Mouse (Mus musculus): ENCODE measurements around the gene Slc3a1. TPM values are rescaled to one million over a fixed set of nuclear protein-coding genes. Genes with fewer than 3 reads are reported as not detected.

The Slc3a1 gene
- polyA plus RNA-seq, 1 experiment = 289 TPM

- H3K27me3 ChIP-seq (replicated peaks; ENCODE audit: control insufficient read depth, insufficient read depth, low read length) = no peaks in the 10 kb centered on the region
- H3K4me3 ChIP-seq (ENCODE audit: insufficient read depth, low read depth, low read length) = no peak overlapping the region
- 36% methylated on average over 6 of the region's 6 CpGs for WGBS
- H3K4me1 ChIP-seq (ENCODE audit: control insufficient read depth, insufficient read depth, low read length) = peaks cover 46% of the 10 kb centered on the region
- H3K36me3 ChIP-seq (ENCODE audit: control insufficient read depth, insufficient read depth, low read length) = no peaks in the 10 kb centered on the region; the same call in 1 of the 2 replicates
- peak; percentile 87 for DNase-seq
- TF ChIP-seq CTCF (conservative IDR thresholded peaks at IDR 0.05; ENCODE audit: insufficient read depth, insufficient read length, low read depth, low read length) (no peak), POLR2A (IDR thresholded peaks at IDR 0.05; ENCODE audit: low read depth, low read length) (peak; percentile 11)
- H3K27ac ChIP-seq (ENCODE audit: insufficient read depth, low read depth, low read length) = peak overlapping the region; percentile 99
These were observed 15.2 kb downstream of the Slc3a1 start for GRCm38 (mm10) chr17:85043404-85043816.

- 46% methylated on average over 5 of the region's 5 CpGs for WGBS
- Histone ChIP-seq H3K36me3 (ENCODE audit: control insufficient read depth, insufficient read depth, low read length) (peaks cover 4% of the 10 kb centered on the region; the same call in 1 of the 2 replicates), H3K27me3 (replicated peaks; ENCODE audit: control insufficient read depth, insufficient read depth, low read length) (no peaks in the 10 kb centered on the region), H3K27ac (ENCODE audit: insufficient read depth, low read depth, low read length) (peak overlapping the region; percentile 99), H3K4me3 (ENCODE audit: insufficient read depth, low read depth, low read length) (no peak overlapping the region), H3K4me1 (ENCODE audit: control insufficient read depth, insufficient read depth, low read length) (peaks cover 52% of the 10 kb centered on the region)
- TF ChIP-seq POLR2A (IDR thresholded peaks at IDR 0.05; ENCODE audit: low read depth, low read length) (no peak), CTCF (conservative IDR thresholded peaks at IDR 0.05; ENCODE audit: insufficient read depth, insufficient read length, low read depth, low read length) (no peak)
- DNase-seq = peak; percentile 90
These were observed 16.3 kb downstream of the Slc3a1 start for GRCm38 (mm10) chr17:85044466-85044865.

- TF ChIP-seq POLR2A (IDR thresholded peaks at IDR 0.05; ENCODE audit: low read depth, low read length) = no peak
- TF ChIP-seq CTCF (conservative IDR thresholded peaks at IDR 0.05; ENCODE audit: insufficient read depth, insufficient read length, low read depth, low read length) = peak; percentile 25; the same call in 1 of the 2 replicates
These were observed 17.0 kb downstream of the Slc3a1 start for GRCm38 (mm10) chr17:85045160-85045559.

GRCm38 (mm10) chr17:85048379-85048778, 20.2 kb downstream of the Slc3a1 start:
- TF ChIP-seq CTCF (conservative IDR thresholded peaks at IDR 0.05; ENCODE audit: insufficient read depth, insufficient read length, low read depth, low read length) = no peak
- TF ChIP-seq POLR2A (IDR thresholded peaks at IDR 0.05; ENCODE audit: low read depth, low read length) = no peak
- Histone ChIP-seq H3K4me1 (ENCODE audit: control insufficient read depth, insufficient read depth, low read length) (peaks cover 41% of the 10 kb centered on the region), H3K27ac (ENCODE audit: insufficient read depth, low read depth, low read length) (peak overlapping the region; percentile 61), H3K27me3 (replicated peaks; ENCODE audit: control insufficient read depth, insufficient read depth, low read length) (no peaks in the 10 kb centered on the region), H3K36me3 (ENCODE audit: control insufficient read depth, insufficient read depth, low read length) (peaks cover 7% of the 10 kb centered on the region; the same call in 1 of the 2 replicates), H3K4me3 (ENCODE audit: insufficient read depth, low read depth, low read length) (no peak overlapping the region)
- DNase-seq = peak; percentile 79
- WGBS = 68% methylated on average over 5 of the region's 5 CpGs

More at GRCm38 (mm10) chr17:85045160-85045559, 17.0 kb downstream of the Slc3a1 start:
- H3K36me3 ChIP-seq (ENCODE audit: control insufficient read depth, insufficient read depth, low read length) = peaks cover 4% of the 10 kb centered on the region; the same call in 1 of the 2 replicates
- 56% methylated on average over 12 of the region's 12 CpGs for WGBS
- no peak overlapping the region for H3K4me3 ChIP-seq (ENCODE audit: insufficient read depth, low read depth, low read length)
- H3K27ac ChIP-seq (ENCODE audit: insufficient read depth, low read depth, low read length) = peak overlapping the region; percentile 99
- H3K4me1 ChIP-seq (ENCODE audit: control insufficient read depth, insufficient read depth, low read length) = peaks cover 51% of the 10 kb centered on the region
- H3K27me3 ChIP-seq (replicated peaks; ENCODE audit: control insufficient read depth, insufficient read depth, low read length) = no peaks in the 10 kb centered on the region
- DNase-seq = peak; percentile 40

- no peak overlapping the region for H3K27ac ChIP-seq (ENCODE audit: insufficient read depth, low read depth, low read length)
- H3K36me3 ChIP-seq (ENCODE audit: control insufficient read depth, insufficient read depth, low read length) = peaks cover 2% of the 10 kb centered on the region; the same call in 1 of the 2 replicates
- H3K27me3 ChIP-seq (replicated peaks; ENCODE audit: control insufficient read depth, insufficient read depth, low read length) = no peaks in the 10 kb centered on the region
- no peak for DNase-seq
- WGBS = 88% methylated on average over 7 of the region's 7 CpGs
- TF ChIP-seq POLR2A (IDR thresholded peaks at IDR 0.05; ENCODE audit: low read depth, low read length) (no peak), CTCF (conservative IDR thresholded peaks at IDR 0.05; ENCODE audit: insufficient read depth, insufficient read length, low read depth, low read length) (no peak)
- H3K4me3 ChIP-seq (ENCODE audit: insufficient read depth, low read depth, low read length) = no peak overlapping the region
- peaks cover 3% of the 10 kb centered on the region for H3K4me1 ChIP-seq (ENCODE audit: control insufficient read depth, insufficient read depth, low read length)
These were observed 30.1 kb downstream of the Slc3a1 start for GRCm38 (mm10) chr17:85058276-85058675.

GRCm38 (mm10) chr17:85059136-85059535, 31.0 kb downstream of the Slc3a1 start:
- no peaks in the 10 kb centered on the region for H3K27me3 ChIP-seq (replicated peaks; ENCODE audit: control insufficient read depth, insufficient read depth, low read length)
- peaks cover 2% of the 10 kb centered on the region; the same call in 1 of the 2 replicates for H3K36me3 ChIP-seq (ENCODE audit: control insufficient read depth, insufficient read depth, low read length)
- TF ChIP-seq POLR2A (IDR thresholded peaks at IDR 0.05; ENCODE audit: low read depth, low read length) (no peak), CTCF (conservative IDR thresholded peaks at IDR 0.05; ENCODE audit: insufficient read depth, insufficient read length, low read depth, low read length) (no peak)
- no peak overlapping the region for H3K27ac ChIP-seq (ENCODE audit: insufficient read depth, low read depth, low read length)
- DNase-seq = no peak
- no peak overlapping the region for H3K4me3 ChIP-seq (ENCODE audit: insufficient read depth, low read depth, low read length)
- H3K4me1 ChIP-seq (ENCODE audit: control insufficient read depth, insufficient read depth, low read length) = peaks cover 3% of the 10 kb centered on the region
- WGBS = 91% methylated on average over 6 of the region's 6 CpGs

- Histone ChIP-seq H3K27ac (ENCODE audit: insufficient read depth, low read depth, low read length) (no peak overlapping the region), H3K36me3 (ENCODE audit: control insufficient read depth, insufficient read depth, low read length) (peaks cover 7% of the 10 kb centered on the region), H3K4me1 (ENCODE audit: control insufficient read depth, insufficient read depth, low read length) (no peaks in the 10 kb centered on the region), H3K27me3 (replicated peaks; ENCODE audit: control insufficient read depth, insufficient read depth, low read length) (no peaks in the 10 kb centered on the region), H3K4me3 (ENCODE audit: insufficient read depth, low read depth, low read length) (no peak overlapping the region)
- no peak for TF ChIP-seq POLR2A (IDR thresholded peaks at IDR 0.05; ENCODE audit: low read depth, low read length)
- no peak for TF ChIP-seq CTCF (conservative IDR thresholded peaks at IDR 0.05; ENCODE audit: insufficient read depth, insufficient read length, low read depth, low read length)
- 87% methylated on average over 7 of the region's 7 CpGs for WGBS
- no peak for DNase-seq
These were observed 35.4 kb downstream of the Slc3a1 start for GRCm38 (mm10) chr17:85063560-85063959.

All from kidney, adult 2 months (tissue).